Mouse (Mus musculus) MEL-GATA-1-ER (cell line): ENCODE data around the gene Gm2832.
"Not testable (repeated sequence)": the region's sequence is repeated elsewhere in the genome, so short reads cannot be mapped to it uniquely, and the experiment has no call there.

ENCODE experiments used
- DNase-seq: peaks from one replicate; pipeline ENCODE4 v3.0.0-alpha.2; 2012; ENCODE audit warnings: low read depth; ENCODE audit errors: extremely low read depth

The Gm2832 gene

DNA sequence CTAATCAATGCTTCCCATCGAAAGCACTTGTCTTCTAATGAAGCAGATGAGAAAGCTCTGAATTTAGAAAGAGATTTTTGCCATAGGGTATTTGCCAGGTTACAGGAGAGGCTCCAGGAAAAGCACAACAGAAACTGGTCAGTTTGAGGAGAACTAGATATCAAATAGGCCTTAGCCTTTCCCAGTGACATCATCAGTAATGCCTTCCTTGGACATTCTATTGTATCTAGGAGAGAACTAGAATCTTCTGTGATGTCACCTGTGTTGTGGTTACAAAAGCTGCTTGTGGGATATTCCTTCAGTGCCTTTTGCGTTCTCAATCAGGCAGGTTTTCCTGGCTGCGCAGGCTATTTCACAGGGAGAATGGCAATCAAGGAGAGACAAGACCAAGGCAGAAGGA is at the start of gene Gm2832:
Gene Gm2832 (plus strand): TSS at position 301 of the 400 bp plus-strand sequence.
- not testable (repeated sequence) for DNase-seq

DNA sequence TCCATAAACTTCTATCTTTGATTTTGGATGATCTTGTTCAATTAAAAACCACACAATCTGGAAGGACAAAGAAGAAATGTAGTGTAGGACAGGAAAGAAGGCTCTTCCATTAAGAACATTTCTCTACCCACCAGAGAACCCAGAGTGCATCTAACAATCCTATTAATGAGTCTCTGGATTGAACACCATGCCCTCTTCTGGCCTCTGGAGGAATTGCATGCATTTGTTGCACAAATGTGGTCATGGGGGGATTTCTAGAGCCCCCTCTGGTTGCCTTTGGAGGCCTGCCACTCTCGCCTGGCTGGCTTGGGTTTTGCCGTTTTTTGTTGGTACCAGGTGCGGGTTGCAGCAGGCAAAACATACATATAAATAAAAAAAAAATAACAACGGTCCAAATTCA is 15.3 kb upstream of the Gm2832 start:
- DNase-seq = not testable (repeated sequence)

DNA sequence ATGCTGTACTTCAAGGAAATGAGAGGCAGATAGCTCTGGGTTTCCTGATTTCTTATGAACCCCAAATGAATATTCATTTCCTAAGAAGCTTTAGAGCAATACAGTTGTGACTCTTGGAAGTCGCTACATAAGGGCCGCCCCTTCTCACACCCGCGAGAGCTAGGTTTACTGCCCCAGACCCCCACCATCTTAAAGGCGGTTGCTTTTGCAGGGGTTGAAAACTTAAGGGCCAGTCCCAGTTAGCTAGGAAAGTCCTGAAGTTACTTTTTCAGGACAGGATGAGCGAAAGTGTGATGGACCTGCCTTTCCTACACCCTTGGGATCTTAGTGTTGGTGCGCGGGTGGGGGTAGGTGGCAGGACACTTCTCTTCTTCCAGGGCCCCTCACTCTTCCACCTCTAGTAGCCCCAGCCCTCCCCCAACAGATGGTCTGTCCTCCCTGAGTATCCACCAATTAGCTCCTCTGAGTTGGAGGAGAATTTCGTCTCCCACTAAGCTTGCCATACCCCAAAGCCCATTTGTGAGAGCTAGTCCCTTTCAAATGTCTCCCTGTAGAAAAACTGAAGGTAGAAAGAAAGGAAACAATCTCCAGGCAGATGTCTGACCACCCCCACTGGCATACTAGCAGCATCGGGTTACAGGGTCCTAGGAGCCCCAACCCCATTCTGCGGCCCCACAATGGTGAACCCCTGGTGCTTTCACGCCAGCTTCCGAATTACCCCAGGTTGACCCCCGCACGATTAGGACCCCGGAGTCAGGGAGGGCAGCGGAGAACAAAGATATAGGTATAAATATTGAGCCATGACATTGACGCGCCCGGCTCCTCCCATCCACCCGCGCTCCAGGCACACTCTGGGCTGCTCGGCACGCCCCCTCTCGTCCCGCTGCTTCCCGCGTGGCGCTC is 14.5 kb upstream of the Gm2832 start:
- DNase-seq = not testable (repeated sequence)

DNA sequence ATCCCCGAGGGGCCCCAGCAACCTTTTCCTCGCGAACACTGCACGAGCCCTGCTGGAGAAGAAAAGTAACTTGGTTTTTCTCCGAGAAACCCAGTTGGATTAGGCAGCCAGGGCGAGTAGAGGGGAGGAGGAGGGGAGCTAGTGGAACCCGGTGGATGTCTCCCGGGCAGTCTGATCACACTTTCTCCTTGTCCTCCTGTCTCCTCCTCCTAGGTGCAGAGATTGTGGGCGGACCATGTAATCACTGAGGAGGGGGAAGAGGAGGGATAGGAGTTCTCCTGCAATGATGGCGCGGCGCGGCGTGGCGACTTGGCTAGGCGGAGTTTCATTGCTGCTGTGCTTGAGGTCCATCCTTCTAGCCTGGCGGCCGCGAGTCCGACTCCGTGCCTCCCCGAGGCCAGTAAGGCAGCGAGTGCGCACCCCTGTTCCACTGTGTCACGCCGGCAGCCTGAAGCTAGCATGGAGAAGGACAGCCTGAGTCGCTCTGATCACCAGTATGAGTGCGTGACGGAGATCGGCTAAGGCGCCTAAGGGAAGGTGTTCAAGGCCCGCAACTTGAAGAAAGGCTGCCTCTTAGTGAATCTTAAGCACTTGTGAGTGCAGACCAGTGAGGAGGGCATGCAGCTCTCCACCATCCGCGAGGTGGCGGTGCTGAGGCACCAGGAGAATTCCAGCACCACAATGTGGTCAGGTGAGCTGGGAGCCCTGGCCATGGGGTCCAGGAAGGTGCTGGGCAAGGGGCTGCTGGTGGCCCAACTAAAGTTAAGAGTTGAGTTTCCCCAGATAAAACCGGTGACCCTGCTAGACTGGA is 13.6 kb upstream of the Gm2832 start:
- not testable (repeated sequence) for DNase-seq

DNA sequence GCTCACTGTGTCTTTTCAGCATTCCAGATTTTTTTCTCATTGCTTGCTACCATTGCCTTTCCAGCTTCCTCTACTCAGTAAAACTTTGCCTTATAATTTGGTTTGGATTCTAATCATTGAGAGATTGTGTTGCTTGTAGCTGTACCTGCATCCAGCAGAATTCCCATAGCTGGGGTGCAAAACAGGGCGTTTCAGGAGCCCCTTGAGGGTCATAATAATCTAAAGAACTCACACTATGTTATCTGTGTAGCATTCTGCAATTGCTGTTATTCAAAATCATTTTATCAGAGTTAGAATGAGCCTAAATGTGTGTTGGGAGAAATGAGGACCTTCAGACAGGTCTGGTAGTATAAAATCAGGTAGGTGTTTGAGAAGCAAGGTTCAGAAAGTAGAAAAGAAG is 7.4 kb downstream of the Gm2832 start:
- DNase-seq = not testable (repeated sequence)
